Mouse (Mus musculus): ENCODE measurements around the gene Wdhd1. TPM values are rescaled to one million over a fixed set of nuclear protein-coding genes. Genes with fewer than 3 reads are reported as not detected.
"Not testable (repeated sequence)": the region's sequence is repeated elsewhere in the genome, so short reads cannot be mapped to it uniquely, and the experiment has no call there.

The Wdhd1 gene
- polyA plus RNA-seq (2016; fragmentation: Nextera tagmentation; extraction: Ambion mirVana), result 41.6 and 42.3 TPM in 2 replicates

DNA sequence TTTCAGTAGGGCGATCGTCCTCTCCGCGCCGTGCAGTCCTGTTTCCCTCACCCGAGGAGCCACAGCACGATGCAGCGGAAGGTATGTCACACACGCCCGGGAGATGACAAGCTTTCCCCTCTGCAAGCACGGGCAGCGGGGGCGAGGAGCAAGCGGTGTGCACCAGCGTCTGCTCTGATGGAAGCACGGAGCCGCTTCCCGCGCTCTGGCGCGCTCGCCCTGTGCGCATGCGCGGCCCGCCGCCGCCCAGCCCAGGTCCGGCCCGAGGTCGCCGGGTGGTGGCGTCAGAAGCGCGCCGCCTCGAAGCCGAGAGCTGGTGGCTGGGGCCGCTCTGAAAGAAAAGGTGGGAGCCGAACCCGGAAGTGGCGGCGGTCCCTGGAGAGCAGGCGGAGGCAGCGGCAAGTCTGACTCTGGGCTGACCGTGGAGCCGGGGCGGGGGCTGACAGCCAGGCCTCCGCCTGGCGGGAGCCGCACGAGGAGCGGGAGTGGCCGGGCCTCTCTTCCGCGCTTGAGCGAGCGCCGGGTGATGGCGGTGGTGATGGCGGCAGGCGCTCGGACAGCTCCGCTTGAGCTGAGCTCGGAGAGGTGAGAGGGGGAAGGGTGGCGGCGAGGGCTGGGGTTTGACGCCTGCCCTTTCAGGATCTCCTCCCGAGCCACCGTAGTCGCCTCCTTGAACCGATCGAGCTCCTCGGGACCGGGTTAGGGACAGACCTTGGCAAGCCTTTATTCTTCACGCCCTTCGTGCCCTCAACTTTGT, at the start of gene Wdhd1, which contains the start of gene Socs4:
TSS of gene Wdhd1 (minus strand) at position 221 of the 757 bp plus-strand sequence.
TSS of gene Socs4 (plus strand) at position 295 of the 757 bp plus-strand sequence.
- Histone ChIP-seq H3K4me2 (replicated peaks) (peak within 1 kb of the TSS; percentile 75), H3K27ac (replicated peaks) (peak within 1 kb of the TSS; percentile 95), H3K4me3 (peak within 1 kb of the TSS; percentile 79), H3K4me1 (peaks cover 17% of the 10 kb centered on the region), H3K9me3 (no peaks in the 10 kb centered on the region), H3K36me3 (peaks cover 10% of the 10 kb centered on the region; the same call in 1 of the 2 replicates), H3K9ac (replicated peaks) (peak within 1 kb of the TSS; percentile 87), H3K27me3 (no peaks in the 10 kb centered on the region)
- ATAC-seq (ENCODE audit: low FRiP score, low read depth), result peak; percentile 98
- WGBS, result under 1% methylated on average over 77 of the region's 77 CpGs

- no peak overlapping the region for H3K4me2 ChIP-seq (replicated peaks)
- no peak for ATAC-seq (ENCODE audit: low FRiP score, low read depth)
These were observed 49.5 kb upstream of the Wdhd1 start for GRCm38 (mm10) chr14:47325965-47326761.

GRCm38 (mm10) chr14:47321581-47321980, 44.9 kb upstream of the Wdhd1 start:
- H3K9me3 ChIP-seq; H3K4me3 ChIP-seq; H3K4me2 ChIP-seq (replicated peaks); H3K27me3 ChIP-seq; H3K27ac ChIP-seq (replicated peaks); H3K9ac ChIP-seq (replicated peaks); H3K4me1 ChIP-seq; ATAC-seq (ENCODE audit: low FRiP score, low read depth): not testable (repeated sequence)
- H3K36me3 ChIP-seq, result peaks cover 39% of the 10 kb centered on the region
- WGBS, result 94% methylated on average over 7 of the region's 8 CpGs

More at GRCm38 (mm10) chr14:47325965-47326761, 49.5 kb upstream of the Wdhd1 start:
- WGBS, result 88% methylated on average over 9 of the region's 9 CpGs
- peaks cover 16% of the 10 kb centered on the region for H3K36me3 ChIP-seq
- no peak overlapping the region for H3K9ac ChIP-seq (replicated peaks)
- no peaks in the 10 kb centered on the region for H3K4me1 ChIP-seq
- H3K27ac ChIP-seq (replicated peaks), result no peak overlapping the region
- no peaks in the 10 kb centered on the region for H3K27me3 ChIP-seq
- no peaks in the 10 kb centered on the region for H3K9me3 ChIP-seq
- no peak overlapping the region for H3K4me3 ChIP-seq

GRCm38 (mm10) chr14:47319362-47319761, 42.7 kb upstream of the Wdhd1 start:
- H3K4me2 ChIP-seq (replicated peaks), result no peak overlapping the region
- no peaks in the 10 kb centered on the region for H3K9me3 ChIP-seq
- peaks cover 39% of the 10 kb centered on the region for H3K36me3 ChIP-seq
- no peak overlapping the region for H3K9ac ChIP-seq (replicated peaks)
- H3K4me1 ChIP-seq, result no peaks in the 10 kb centered on the region
- H3K27me3 ChIP-seq, result no peaks in the 10 kb centered on the region
- H3K4me3 ChIP-seq, result no peak overlapping the region
- WGBS, result 92% methylated on average over 5 of the region's 5 CpGs
- H3K27ac ChIP-seq (replicated peaks), result no peak overlapping the region
- no peak for ATAC-seq (ENCODE audit: low FRiP score, low read depth)

- no peak for ATAC-seq (ENCODE audit: low FRiP score, low read depth)
- H3K27me3 ChIP-seq, result no peaks in the 10 kb centered on the region
- H3K4me2 ChIP-seq (replicated peaks), result no peak overlapping the region
- no peak overlapping the region for H3K9ac ChIP-seq (replicated peaks)
- peaks cover 59% of the 10 kb centered on the region for H3K36me3 ChIP-seq
- H3K4me1 ChIP-seq, result no peaks in the 10 kb centered on the region
- no peaks in the 10 kb centered on the region for H3K9me3 ChIP-seq
- 94% methylated on average over 18 of the region's 18 CpGs for WGBS
- H3K4me3 ChIP-seq, result no peak overlapping the region
- H3K27ac ChIP-seq (replicated peaks), result no peak overlapping the region
These were observed 33.9 kb upstream of the Wdhd1 start for GRCm38 (mm10) chr14:47310342-47311181.

- ATAC-seq (ENCODE audit: low FRiP score, low read depth), result no peak
- Histone ChIP-seq H3K36me3 (peaks cover 48% of the 10 kb centered on the region), H3K9me3 (no peaks in the 10 kb centered on the region), H3K27ac (replicated peaks) (no peak overlapping the region), H3K4me2 (replicated peaks) (no peak overlapping the region), H3K27me3 (no peaks in the 10 kb centered on the region), H3K4me1 (no peaks in the 10 kb centered on the region), H3K4me3 (no peak overlapping the region), H3K9ac (replicated peaks) (no peak overlapping the region)
- WGBS, result 100% methylated on average over 1 of the region's 1 CpGs
These were observed 32.4 kb upstream of the Wdhd1 start for GRCm38 (mm10) chr14:47309061-47309460.

- Histone ChIP-seq H3K4me1 (no peaks in the 10 kb centered on the region), H3K27ac (replicated peaks) (no peak overlapping the region), H3K4me2 (replicated peaks) (no peak overlapping the region), H3K9ac (replicated peaks) (no peak overlapping the region), H3K27me3 (no peaks in the 10 kb centered on the region), H3K36me3 (peaks cover 42% of the 10 kb centered on the region), H3K9me3 (no peaks in the 10 kb centered on the region), H3K4me3 (no peak overlapping the region)
- ATAC-seq (ENCODE audit: low FRiP score, low read depth), result no peak
- 89% methylated on average over 3 of the region's 3 CpGs for WGBS
These were observed 31.0 kb upstream of the Wdhd1 start for GRCm38 (mm10) chr14:47307669-47308068.

DNA sequence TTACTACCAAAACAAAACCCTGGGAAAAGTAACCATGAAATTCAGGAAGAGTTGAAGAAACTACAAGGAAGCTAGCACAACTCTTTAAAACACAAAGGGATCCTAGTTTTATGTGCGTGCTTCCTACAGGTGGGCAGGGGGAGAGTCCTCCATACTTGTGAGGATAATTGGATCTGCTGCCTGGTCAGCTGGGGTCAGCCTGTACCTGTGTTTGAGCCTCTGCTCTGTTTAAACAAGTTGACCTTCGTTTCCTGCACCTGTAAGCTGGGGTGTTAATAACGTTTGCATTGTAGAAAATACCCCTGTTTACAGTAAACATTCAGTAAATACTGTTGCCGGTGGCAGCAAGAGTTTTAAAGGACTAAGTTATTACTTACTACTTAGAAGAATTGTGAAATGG, 29.3 kb upstream of the Wdhd1 start:
- Histone ChIP-seq H3K9me3 (no peaks in the 10 kb centered on the region), H3K4me1 (no peaks in the 10 kb centered on the region), H3K27ac (replicated peaks) (no peak overlapping the region), H3K36me3 (peaks cover 37% of the 10 kb centered on the region), H3K27me3 (no peaks in the 10 kb centered on the region), H3K4me3 (no peak overlapping the region), H3K9ac (replicated peaks) (no peak overlapping the region), H3K4me2 (replicated peaks) (no peak overlapping the region)
- ATAC-seq (ENCODE audit: low FRiP score, low read depth), result no peak
- WGBS, result 91% methylated on average over 4 of the region's 4 CpGs

GRCm38 (mm10) chr14:47304814-47305405, 28.3 kb upstream of the Wdhd1 start:
- peaks cover 7% of the 10 kb centered on the region for H3K4me1 ChIP-seq
- H3K36me3 ChIP-seq, result peaks cover 27% of the 10 kb centered on the region
- H3K9me3 ChIP-seq, result no peaks in the 10 kb centered on the region
- ATAC-seq (ENCODE audit: low FRiP score, low read depth), result no peak
- H3K9ac ChIP-seq (replicated peaks), result no peak overlapping the region
- 92% methylated on average over 6 of the region's 6 CpGs for WGBS
- no peak overlapping the region for H3K4me2 ChIP-seq (replicated peaks)
- H3K27ac ChIP-seq (replicated peaks), result no peak overlapping the region
- no peaks in the 10 kb centered on the region for H3K27me3 ChIP-seq
- no peak overlapping the region for H3K4me3 ChIP-seq

DNA sequence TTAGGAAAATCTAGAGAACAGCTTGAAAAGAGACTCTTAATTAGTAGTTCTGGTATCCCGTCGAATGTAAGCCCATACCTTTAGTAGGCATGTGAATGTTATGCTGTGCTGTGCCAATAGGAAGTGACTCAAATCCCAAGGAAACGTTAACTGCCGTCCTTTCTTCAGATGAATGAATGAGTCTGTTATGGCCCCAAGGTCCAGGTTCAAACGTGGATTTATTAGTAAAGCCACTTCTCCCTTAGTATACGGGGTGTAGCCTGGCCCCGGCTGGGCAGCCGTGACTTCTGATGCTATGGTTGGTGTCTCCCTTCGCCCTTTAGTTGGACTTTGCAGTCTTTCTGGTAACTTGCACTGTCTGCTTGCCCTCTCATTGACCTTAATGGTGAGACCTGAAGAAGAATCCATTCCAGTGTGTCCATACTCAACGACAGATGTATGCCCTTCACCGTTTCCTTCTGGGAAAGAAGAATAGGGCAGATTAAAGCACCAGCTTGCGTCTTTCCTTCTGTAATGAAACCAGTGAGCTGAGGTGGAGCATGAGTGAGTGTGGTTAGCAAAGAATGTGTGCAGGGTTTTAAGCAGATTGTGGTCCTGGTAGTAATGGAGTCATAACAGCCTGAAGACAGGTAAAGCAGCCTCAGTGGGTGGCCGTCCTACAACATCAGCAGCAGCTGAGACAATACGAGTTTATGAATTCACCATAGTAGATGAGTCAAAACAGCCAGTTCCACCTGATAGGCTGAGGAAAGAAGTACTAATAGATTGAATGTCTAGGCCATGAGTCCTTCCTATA, 26.4 kb upstream of the Wdhd1 start:
- Histone ChIP-seq H3K27ac (replicated peaks) (no peak overlapping the region), H3K9me3 (no peaks in the 10 kb centered on the region), H3K27me3 (no peaks in the 10 kb centered on the region), H3K36me3 (peaks cover 15% of the 10 kb centered on the region; the same call in 1 of the 2 replicates), H3K4me2 (replicated peaks) (no peak overlapping the region), H3K4me3 (no peak overlapping the region), H3K9ac (replicated peaks) (no peak overlapping the region), H3K4me1 (peaks cover 15% of the 10 kb centered on the region)
- no peak for ATAC-seq (ENCODE audit: low FRiP score, low read depth)
- 88% methylated on average over 14 of the region's 14 CpGs for WGBS
